Mouse (Mus musculus): ENCODE results near the gene Kcnb1. TPM values are rescaled to one million over a fixed set of nuclear protein-coding genes. Genes with fewer than 3 reads are reported as not detected.

The Kcnb1 gene
- polyA plus RNA-seq, 1 experiment from 2014 or later: 0.96 TPM

DNA sequence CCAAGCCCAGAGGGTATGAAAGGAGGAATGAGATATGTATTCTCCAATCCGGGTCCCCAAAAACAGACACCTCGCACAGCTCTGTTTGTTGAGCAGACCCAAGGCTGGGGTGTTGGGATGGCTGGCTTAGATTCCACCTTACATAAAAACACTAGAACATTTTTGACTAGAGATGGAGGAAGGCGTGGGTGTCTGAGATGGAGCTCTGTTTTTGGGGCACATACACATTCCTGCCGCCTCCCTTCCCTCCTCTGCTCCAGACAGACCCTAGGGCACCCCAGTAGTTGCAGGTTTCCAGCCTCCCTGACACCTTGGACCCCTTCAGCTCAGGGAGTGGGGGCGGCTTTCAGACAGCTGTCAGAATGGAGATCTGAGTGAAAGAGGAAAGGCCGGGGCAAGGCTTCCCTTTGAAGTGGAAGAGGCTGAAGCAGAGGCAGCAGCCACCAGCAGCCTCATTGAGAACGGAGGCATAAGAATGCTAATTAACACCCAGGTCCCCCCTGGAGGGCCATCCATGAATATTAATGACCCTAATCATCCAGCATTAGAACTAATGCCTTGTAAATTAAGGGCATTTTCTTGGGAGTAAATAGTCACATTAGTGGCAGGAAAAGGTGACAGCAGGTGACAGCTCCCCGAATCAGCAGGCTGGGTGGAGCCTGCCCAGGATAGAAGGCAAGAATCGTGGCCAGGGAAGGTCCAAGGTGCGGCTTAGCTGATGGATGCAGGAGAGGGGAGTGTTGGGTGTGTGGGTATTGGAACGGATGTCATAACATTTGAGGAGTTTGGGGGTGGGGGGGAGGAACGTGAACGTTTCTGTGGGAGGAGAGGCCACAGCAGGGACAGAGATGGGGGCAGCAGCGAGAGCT lies 45.3 kb downstream of the Kcnb1 start:
- Histone ChIP-seq H3K36me3 (ENCODE audit: control insufficient read depth, insufficient read depth, low read length) (no peaks in the 10 kb centered on the region), H3K4me2 (no peak overlapping the region), H3K27me3 (ENCODE audit: control insufficient read depth, insufficient read depth, low read length) (no peaks in the 10 kb centered on the region), H3K27ac (ENCODE audit: low read depth, low read length) (no peak overlapping the region), H3K4me1 (ENCODE audit: control insufficient read depth, insufficient read depth, low read length) (peaks cover 6% of the 10 kb centered on the region; the same call in 1 of the 2 replicates), H3K4me3 (ENCODE audit: low read depth, low read length) (no peak overlapping the region), H3K9ac (ENCODE audit: low read length) (no peak overlapping the region), H3K9me3 (ENCODE audit: control insufficient read depth, low read length) (no peaks in the 10 kb centered on the region)
- peak; percentile 75 for DNase-seq (ENCODE audit: low spot score, missing footprints)
- 13% methylated on average over 14 of the region's 14 CpGs for WGBS
- no peak for ATAC-seq (ENCODE audit: low FRiP score)

DNA sequence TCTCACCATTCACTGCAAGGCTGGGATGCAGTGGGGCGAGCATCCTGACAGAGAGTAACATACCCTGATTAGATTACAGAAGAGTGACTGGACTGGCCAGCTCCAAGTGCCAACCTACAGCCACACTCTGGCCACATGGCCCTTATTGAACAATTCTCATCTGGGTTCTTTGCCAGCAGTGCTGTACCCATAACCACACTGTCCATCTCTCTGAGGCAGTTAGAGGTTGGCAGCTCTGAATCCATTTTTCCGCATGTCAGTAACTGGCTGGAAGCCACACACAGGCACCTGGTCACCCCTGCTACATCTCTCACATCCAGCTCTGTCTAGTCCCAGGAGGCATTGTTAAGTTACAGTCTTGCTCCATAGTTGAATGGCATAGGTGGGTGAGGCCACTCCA lies 46.0 kb downstream of the Kcnb1 start:
- no peaks in the 10 kb centered on the region for H3K9me3 ChIP-seq (ENCODE audit: control insufficient read depth, low read length)
- H3K36me3 ChIP-seq (ENCODE audit: control insufficient read depth, insufficient read depth, low read length): no peaks in the 10 kb centered on the region
- DNase-seq (ENCODE audit: low spot score, missing footprints) (no peak), ATAC-seq (ENCODE audit: low FRiP score) (no peak)
- H3K4me2 ChIP-seq: no peak overlapping the region
- no peak overlapping the region for H3K4me3 ChIP-seq (ENCODE audit: low read depth, low read length)
- H3K27ac ChIP-seq (ENCODE audit: low read depth, low read length): no peak overlapping the region
- peaks cover 6% of the 10 kb centered on the region; the same call in 1 of the 2 replicates for H3K4me1 ChIP-seq (ENCODE audit: control insufficient read depth, insufficient read depth, low read length)
- H3K9ac ChIP-seq (ENCODE audit: low read length): no peak overlapping the region
- 83% methylated on average over 2 of the region's 2 CpGs for WGBS
- no peaks in the 10 kb centered on the region for H3K27me3 ChIP-seq (ENCODE audit: control insufficient read depth, insufficient read depth, low read length)

DNA sequence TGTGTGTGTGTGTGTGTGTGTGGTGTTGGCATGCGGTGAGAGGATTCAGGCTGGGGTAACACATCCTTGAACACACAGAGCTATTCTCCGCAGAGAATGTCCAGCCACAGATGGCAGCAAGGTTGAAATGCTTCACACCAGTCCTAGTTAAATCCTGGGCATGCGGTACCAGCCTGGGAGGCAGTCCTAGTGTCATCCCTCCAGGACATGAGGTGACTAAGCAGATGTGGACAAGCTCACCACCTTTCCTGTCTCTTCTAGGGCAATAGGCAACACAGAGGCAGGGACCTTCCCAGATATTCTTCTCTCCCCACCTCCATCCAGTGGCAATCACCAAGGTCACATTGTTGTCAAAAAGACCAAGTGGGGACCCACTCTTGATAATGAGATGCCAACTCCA lies 47.7 kb downstream of the Kcnb1 start:
- no peaks in the 10 kb centered on the region for H3K9me3 ChIP-seq (ENCODE audit: control insufficient read depth, low read length)
- no peaks in the 10 kb centered on the region for H3K36me3 ChIP-seq (ENCODE audit: control insufficient read depth, insufficient read depth, low read length)
- H3K27ac ChIP-seq (ENCODE audit: low read depth, low read length): no peak overlapping the region
- no peak overlapping the region for H3K4me2 ChIP-seq
- H3K27me3 ChIP-seq (ENCODE audit: control insufficient read depth, insufficient read depth, low read length): no peaks in the 10 kb centered on the region
- WGBS: 95% methylated on average over 3 of the region's 3 CpGs
- peak; percentile 0 for DNase-seq (ENCODE audit: low spot score, missing footprints)
- peaks cover 6% of the 10 kb centered on the region; the same call in 1 of the 2 replicates for H3K4me1 ChIP-seq (ENCODE audit: control insufficient read depth, insufficient read depth, low read length)
- no peak for ATAC-seq (ENCODE audit: low FRiP score)
- no peak overlapping the region for H3K9ac ChIP-seq (ENCODE audit: low read length)
- H3K4me3 ChIP-seq (ENCODE audit: low read depth, low read length): no peak overlapping the region

DNA sequence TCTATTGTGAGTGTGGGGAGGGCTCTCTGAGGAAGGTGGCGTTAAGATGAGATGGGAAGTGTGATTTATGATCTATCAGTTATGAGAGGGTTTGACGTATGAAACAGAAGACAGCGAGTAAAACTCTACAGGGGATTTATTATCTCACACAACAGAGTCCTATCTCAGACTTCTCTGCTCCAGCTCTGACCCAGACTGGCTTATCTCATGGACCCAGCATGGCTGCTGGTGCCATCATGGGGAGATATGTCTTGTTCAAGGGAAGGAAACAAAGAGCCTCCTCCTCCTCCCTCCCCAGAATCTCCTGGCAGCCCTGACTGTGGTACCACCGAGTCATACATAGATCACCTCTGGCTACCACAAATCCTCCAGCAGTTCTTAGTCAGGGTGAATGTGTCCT lies 48.1 kb downstream of the Kcnb1 start:
- DNase-seq (ENCODE audit: low spot score, missing footprints): peak; percentile 66
- no peak overlapping the region for H3K27ac ChIP-seq (ENCODE audit: low read depth, low read length)
- H3K4me1 ChIP-seq (ENCODE audit: control insufficient read depth, insufficient read depth, low read length): peaks cover 6% of the 10 kb centered on the region; the same call in 1 of the 2 replicates
- 88% methylated on average over 4 of the region's 4 CpGs for WGBS
- no peak for ATAC-seq (ENCODE audit: low FRiP score)
- H3K27me3 ChIP-seq (ENCODE audit: control insufficient read depth, insufficient read depth, low read length): no peaks in the 10 kb centered on the region
- no peak overlapping the region for H3K4me3 ChIP-seq (ENCODE audit: low read depth, low read length)
- H3K4me2 ChIP-seq: no peak overlapping the region
- H3K9me3 ChIP-seq (ENCODE audit: control insufficient read depth, low read length): no peaks in the 10 kb centered on the region
- no peaks in the 10 kb centered on the region for H3K36me3 ChIP-seq (ENCODE audit: control insufficient read depth, insufficient read depth, low read length)
- no peak overlapping the region for H3K9ac ChIP-seq (ENCODE audit: low read length)

DNA sequence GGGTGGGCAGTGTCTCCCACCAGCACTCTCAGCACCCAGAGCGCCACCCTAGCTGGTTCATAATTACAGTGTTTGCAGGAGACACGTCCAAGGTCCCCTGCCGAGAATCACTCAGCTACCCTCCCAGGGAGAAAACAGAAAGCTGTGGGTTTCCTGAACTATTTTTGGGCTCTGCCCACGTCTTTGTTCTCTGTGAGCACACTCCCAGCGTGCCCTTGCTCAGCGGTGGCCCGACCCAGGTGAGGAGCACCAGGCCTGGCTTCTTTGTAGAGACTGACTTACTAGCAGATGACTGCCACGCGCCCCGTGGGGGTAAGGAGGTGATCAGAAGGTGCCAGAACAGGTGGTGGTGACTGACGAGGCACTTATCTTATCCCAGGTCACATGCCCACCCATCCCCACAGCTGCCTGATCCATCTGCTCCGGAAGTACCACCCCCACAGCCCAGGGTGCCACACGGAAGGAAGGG lies 50.1 kb downstream of the Kcnb1 start:
- H3K36me3 ChIP-seq (ENCODE audit: control insufficient read depth, insufficient read depth, low read length): no peaks in the 10 kb centered on the region
- H3K27ac ChIP-seq (ENCODE audit: low read depth, low read length): no peak overlapping the region
- no peak overlapping the region for H3K9ac ChIP-seq (ENCODE audit: low read length)
- DNase-seq (ENCODE audit: low spot score, missing footprints): peak; percentile 8
- H3K9me3 ChIP-seq (ENCODE audit: control insufficient read depth, low read length): no peaks in the 10 kb centered on the region
- no peak overlapping the region for H3K4me3 ChIP-seq (ENCODE audit: low read depth, low read length)
- WGBS: 67% methylated on average over 13 of the region's 13 CpGs
- H3K27me3 ChIP-seq (ENCODE audit: control insufficient read depth, insufficient read depth, low read length): no peaks in the 10 kb centered on the region
- no peak for ATAC-seq (ENCODE audit: low FRiP score)
- peaks cover 3% of the 10 kb centered on the region; the same call in 1 of the 2 replicates for H3K4me1 ChIP-seq (ENCODE audit: control insufficient read depth, insufficient read depth, low read length)
- no peak overlapping the region for H3K4me2 ChIP-seq

DNA sequence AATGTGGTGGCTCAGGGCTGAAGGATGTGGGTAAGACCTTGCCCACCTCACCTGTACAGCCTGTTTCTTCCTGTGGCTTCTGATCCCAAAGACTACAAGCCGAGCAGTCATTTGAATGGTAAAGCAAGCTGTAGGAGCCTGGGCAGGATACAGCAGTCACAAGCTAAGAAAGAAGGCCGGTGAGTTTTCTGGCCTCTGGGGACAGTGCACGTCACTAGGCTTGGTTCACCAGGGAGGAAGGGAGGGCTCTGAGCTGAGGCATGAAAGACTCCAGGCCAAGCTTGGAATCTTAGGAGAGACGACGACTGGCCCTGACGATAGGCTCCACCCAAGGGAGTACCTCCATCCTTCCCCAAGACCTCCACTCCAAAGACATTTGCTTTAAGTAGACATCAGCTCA lies 51.3 kb downstream of the Kcnb1 start:
- no peak overlapping the region for H3K27ac ChIP-seq (ENCODE audit: low read depth, low read length)
- no peaks in the 10 kb centered on the region for H3K36me3 ChIP-seq (ENCODE audit: control insufficient read depth, insufficient read depth, low read length)
- DNase-seq (ENCODE audit: low spot score, missing footprints) (no peak), ATAC-seq (ENCODE audit: low FRiP score) (no peak)
- no peak overlapping the region for H3K4me3 ChIP-seq (ENCODE audit: low read depth, low read length)
- no peaks in the 10 kb centered on the region for H3K9me3 ChIP-seq (ENCODE audit: control insufficient read depth, low read length)
- WGBS: 73% methylated on average over 6 of the region's 6 CpGs
- H3K27me3 ChIP-seq (ENCODE audit: control insufficient read depth, insufficient read depth, low read length): no peaks in the 10 kb centered on the region
- H3K4me2 ChIP-seq: no peak overlapping the region
- no peaks in the 10 kb centered on the region for H3K4me1 ChIP-seq (ENCODE audit: control insufficient read depth, insufficient read depth, low read length)
- H3K9ac ChIP-seq (ENCODE audit: low read length): no peak overlapping the region

DNA sequence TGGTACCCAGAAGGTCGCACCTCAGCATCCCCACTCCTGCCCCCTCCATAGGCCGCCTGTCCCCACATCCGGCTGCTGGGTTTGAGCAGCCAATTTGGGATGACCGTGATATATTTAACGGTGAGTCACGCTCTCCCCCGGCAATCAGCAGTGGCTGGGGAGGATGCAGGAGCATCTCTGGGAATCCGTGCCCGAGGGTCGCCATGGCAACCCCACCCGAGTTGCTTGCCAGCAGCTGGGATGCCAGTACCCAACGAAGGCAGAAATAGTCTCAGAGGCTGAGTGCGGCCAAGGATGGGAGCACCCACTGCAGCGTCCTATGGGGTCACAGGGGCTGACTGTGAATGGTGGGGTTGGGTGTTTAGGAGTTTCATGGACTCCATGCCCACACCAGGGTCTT lies 53.0 kb downstream of the Kcnb1 start:
- Histone ChIP-seq H3K27ac (ENCODE audit: low read depth, low read length) (no peak overlapping the region), H3K4me1 (ENCODE audit: control insufficient read depth, insufficient read depth, low read length) (no peaks in the 10 kb centered on the region), H3K36me3 (ENCODE audit: control insufficient read depth, insufficient read depth, low read length) (no peaks in the 10 kb centered on the region), H3K9me3 (ENCODE audit: control insufficient read depth, low read length) (no peaks in the 10 kb centered on the region), H3K27me3 (ENCODE audit: control insufficient read depth, insufficient read depth, low read length) (no peaks in the 10 kb centered on the region), H3K4me3 (ENCODE audit: low read depth, low read length) (no peak overlapping the region), H3K4me2 (no peak overlapping the region), H3K9ac (ENCODE audit: low read length) (no peak overlapping the region)
- 64% methylated on average over 14 of the region's 14 CpGs for whole genome bisulfite sequencing
- ATAC-seq (ENCODE audit: low FRiP score) (no peak), DNase-seq (ENCODE audit: low spot score, missing footprints) (peak; percentile 80)

DNA sequence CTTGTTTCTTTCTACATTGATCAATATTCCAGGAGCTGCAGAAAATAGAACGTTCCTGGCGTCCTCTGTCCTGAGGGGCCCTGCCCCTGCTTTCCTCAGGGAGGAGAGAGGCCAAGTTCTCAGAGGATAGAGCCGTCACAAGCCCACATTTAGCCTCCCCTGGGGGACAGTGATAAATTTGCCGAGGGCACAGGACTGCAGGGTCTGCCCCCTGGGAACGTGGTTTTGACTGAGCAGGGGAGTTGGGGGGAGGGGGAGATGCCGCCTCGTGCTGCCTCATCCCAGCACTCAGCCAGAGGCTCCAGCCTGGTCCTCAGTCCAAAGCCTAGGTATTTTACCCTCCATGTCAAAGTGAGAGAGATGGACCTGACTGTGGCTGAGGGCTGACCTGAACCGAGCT lies 57.9 kb downstream of the Kcnb1 start:
- no peak overlapping the region for H3K9ac ChIP-seq (ENCODE audit: low read length)
- H3K4me1 ChIP-seq (ENCODE audit: control insufficient read depth, insufficient read depth, low read length): 0 out of 2 replicates have a peak, but pooled peaks cover 7% of the 10 kb centered on the region
- DNase-seq (ENCODE audit: low spot score, missing footprints): peak; percentile 70
- no peak for ATAC-seq (ENCODE audit: low FRiP score)
- WGBS: 66% methylated on average over 8 of the region's 8 CpGs
- no peak overlapping the region for H3K4me3 ChIP-seq (ENCODE audit: low read depth, low read length)
- no peaks in the 10 kb centered on the region for H3K9me3 ChIP-seq (ENCODE audit: control insufficient read depth, low read length)
- no peak overlapping the region for H3K27ac ChIP-seq (ENCODE audit: low read depth, low read length)
- H3K36me3 ChIP-seq (ENCODE audit: control insufficient read depth, insufficient read depth, low read length): no peaks in the 10 kb centered on the region
- no peak overlapping the region for H3K4me2 ChIP-seq
- no peaks in the 10 kb centered on the region for H3K27me3 ChIP-seq (ENCODE audit: control insufficient read depth, insufficient read depth, low read length)

DNA sequence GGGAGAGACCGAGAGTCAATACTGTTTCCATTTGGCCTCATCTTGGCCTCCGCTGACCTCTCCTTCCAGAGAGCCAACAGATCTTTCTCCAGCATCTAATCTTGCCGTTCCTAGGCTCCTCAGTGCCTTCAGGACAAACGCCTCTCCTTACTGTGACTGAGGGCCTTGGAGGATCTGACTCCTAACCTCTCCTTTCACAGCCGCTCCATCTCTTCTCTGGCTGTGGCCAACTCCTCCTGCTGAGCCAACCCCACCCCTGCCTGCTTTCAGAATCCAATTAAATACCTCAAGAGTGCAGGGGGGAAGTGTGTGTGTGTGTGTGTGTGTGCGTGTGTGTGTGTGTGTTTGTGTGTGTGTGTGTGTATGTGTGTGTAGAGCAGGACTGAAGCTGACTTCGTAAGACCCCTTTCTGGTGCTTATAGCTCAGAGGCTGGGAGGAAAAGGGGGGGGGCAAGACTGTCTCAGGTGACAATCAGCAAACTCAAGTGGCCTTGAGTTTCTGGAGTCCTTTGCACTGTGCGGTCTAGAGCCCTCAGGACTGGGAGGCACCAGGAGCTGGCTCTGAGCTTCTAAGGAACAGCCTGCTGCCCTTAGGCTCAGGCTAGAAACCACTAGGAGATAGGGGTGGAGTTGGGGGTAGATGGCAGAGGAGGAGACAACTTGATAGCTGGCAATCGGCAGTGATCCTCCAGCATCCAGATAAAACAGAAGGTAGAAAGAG lies 59.7 kb downstream of the Kcnb1 start:
- DNase-seq (ENCODE audit: low spot score, missing footprints) (peak; percentile 82), ATAC-seq (ENCODE audit: low FRiP score) (no peak)
- Histone ChIP-seq H3K4me3 (ENCODE audit: low read depth, low read length) (no peak overlapping the region), H3K36me3 (ENCODE audit: control insufficient read depth, insufficient read depth, low read length) (no peaks in the 10 kb centered on the region), H3K9me3 (ENCODE audit: control insufficient read depth, low read length) (no peaks in the 10 kb centered on the region), H3K27me3 (ENCODE audit: control insufficient read depth, insufficient read depth, low read length) (no peaks in the 10 kb centered on the region), H3K9ac (ENCODE audit: low read length) (no peak overlapping the region), H3K4me2 (no peak overlapping the region), H3K4me1 (ENCODE audit: control insufficient read depth, insufficient read depth, low read length) (0 out of 2 replicates have a peak, but pooled peaks cover 7% of the 10 kb centered on the region), H3K27ac (ENCODE audit: low read depth, low read length) (no peak overlapping the region)
- 36% methylated on average over 9 of the region's 9 CpGs for WGBS

All from midbrain, embryonic 11.5 days (tissue).